Mouse (Mus musculus): ENCODE data around the gene Sfxn3. TPM values are rescaled to one million over a fixed set of nuclear protein-coding genes. Genes with fewer than 3 reads are reported as not detected.

Sfxn3 gene
- polyA plus RNA-seq, 1 experiment = 2.9 TPM

- TF ChIP-seq GATA1 (IDR thresholded peaks at IDR 0.05; ENCODE audit: low read length) = no peak
Measured at GRCm38 (mm10) chr19:45075323-45076035, 28.2 kb downstream of the Sfxn3 start.

DNA sequence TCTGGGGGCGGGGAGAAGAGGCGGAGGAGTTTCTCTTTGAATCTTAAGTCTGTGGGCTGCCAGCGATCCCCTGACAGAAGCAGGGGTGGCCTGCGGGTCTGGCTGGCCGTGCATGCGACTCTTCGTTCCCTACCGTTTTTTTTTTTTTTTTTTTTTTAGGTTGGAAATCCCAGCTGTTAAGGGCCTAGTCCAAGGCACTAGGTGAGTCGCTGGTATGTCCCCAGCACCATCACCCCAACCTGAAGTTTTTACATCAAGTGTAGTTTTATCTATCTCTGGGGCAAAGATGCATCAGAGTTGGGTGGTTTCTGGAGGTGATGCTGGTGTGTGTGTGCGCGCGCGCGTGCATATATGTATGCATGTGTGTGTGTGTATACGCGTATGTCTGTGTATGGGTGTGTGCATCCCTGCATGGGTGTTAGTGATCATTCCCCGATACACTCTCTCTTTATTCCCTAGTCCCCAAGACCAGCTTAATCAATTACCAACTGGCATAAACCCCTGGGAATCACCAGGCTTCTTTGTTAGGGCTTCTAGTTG, 28.8 kb downstream of the Sfxn3 start:
- no peak for TF ChIP-seq GATA1 (IDR thresholded peaks at IDR 0.05; ENCODE audit: low read length)

GRCm38 (mm10) chr19:45076586-45077510, 29.5 kb downstream of the Sfxn3 start:
- TF ChIP-seq GATA1 (IDR thresholded peaks at IDR 0.05; ENCODE audit: low read length) = no peak

DNA sequence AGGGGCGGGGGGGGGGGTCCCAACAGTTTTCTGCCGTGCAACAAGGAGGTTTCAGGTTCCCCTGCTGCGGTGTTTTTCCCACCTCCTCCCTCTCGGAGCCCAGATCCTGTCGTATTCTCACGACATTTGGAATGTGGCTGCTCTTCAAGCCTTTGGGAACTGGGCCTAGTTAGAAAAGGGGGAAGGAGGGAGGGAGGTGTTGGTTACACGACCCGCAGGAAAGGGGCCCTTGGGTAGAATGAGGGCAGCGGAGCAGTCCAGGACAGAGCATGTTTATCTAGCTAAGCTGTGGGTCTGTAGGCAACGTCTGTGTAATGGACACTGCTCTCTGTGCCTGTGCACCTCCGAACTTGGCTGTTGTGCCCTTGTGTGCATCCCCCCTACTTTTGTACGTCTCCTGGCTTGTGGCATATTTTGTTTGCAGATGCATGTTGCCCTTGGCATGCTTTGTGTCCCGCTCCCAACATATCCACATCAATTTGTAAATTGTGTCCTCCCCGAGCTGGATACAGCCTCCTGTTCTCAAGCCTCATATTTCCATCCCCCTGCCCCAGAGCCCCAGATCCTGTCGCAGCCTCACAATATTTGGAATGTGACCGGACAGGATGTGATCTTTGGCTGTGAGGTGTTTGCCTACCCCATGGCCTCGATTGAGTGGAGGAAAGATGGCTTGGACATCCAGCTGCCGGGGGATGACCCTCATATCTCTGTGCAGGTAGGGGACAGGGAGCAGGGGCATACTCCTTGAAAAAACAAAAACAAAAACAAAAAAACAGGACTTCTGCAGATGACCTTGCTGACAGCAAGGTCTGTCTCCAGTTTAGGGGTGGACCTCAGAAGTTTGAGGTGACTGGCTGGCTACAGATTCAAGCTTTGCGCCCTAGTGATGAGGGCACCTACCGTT, 30.7 kb downstream of the Sfxn3 start:
- TF ChIP-seq GATA1 (IDR thresholded peaks at IDR 0.05; ENCODE audit: low read length) = no peak

- no peak for TF ChIP-seq GATA1 (IDR thresholded peaks at IDR 0.05; ENCODE audit: low read length)
Measured at GRCm38 (mm10) chr19:45078971-45079764, 31.9 kb downstream of the Sfxn3 start.

- TF ChIP-seq GATA1 (IDR thresholded peaks at IDR 0.05; ENCODE audit: low read length) = no peak
Measured at GRCm38 (mm10) chr19:45079769-45080515, 32.6 kb downstream of the Sfxn3 start.

GRCm38 (mm10) chr19:45080711-45081110, 33.4 kb downstream of the Sfxn3 start:
- TF ChIP-seq GATA1 (IDR thresholded peaks at IDR 0.05; ENCODE audit: low read length) = no peak

- no peak for TF ChIP-seq GATA1 (IDR thresholded peaks at IDR 0.05; ENCODE audit: low read length)
Measured at GRCm38 (mm10) chr19:45081279-45081678, 34.0 kb downstream of the Sfxn3 start.

- TF ChIP-seq GATA1 (IDR thresholded peaks at IDR 0.05; ENCODE audit: low read length) = no peak
Measured at GRCm38 (mm10) chr19:45081841-45082550, 34.7 kb downstream of the Sfxn3 start.

GRCm38 (mm10) chr19:45097868-45098267, 50.6 kb downstream of the Sfxn3 start:
- TF ChIP-seq GATA1 (IDR thresholded peaks at IDR 0.05; ENCODE audit: low read length) = no peak

DNA sequence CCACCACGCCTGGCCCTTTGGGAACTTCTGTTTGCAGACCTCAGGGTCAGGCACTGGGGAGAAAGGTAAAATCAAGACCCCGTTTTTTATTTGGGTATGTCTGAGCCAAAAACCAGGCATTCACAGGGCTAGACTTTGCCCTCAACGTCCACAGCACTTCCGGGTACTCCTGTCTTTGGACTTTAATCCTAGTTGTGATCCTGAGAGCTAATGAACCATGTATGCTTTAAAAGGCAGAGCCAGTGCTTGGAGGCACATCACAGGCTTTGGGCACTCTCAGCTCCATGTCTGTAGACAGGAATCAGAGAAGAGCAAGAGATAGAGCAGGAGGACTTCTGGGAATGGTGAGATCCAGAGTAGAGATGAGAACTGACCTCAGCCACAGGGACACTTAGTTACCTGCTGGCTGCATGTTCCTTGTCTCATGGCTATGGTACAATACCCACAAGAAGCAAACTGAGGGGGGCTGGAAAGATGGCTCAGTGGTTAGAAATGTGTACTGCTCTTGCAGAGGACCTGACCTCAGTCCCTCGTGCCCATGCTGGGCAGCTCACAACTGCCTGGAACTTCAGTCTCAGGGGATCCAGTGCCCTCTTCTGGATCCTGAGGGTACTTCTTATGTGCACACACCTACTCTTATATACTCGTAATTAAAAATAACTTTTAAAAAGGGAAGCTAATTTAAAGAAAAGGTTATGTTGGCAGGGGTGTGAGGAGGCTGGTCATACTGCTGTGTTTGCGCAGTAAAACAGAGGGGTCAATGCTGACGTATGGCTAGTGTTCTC, 53.4 kb downstream of the Sfxn3 start:
- TF ChIP-seq GATA1 (IDR thresholded peaks at IDR 0.05; ENCODE audit: low read length) = no peak

DNA sequence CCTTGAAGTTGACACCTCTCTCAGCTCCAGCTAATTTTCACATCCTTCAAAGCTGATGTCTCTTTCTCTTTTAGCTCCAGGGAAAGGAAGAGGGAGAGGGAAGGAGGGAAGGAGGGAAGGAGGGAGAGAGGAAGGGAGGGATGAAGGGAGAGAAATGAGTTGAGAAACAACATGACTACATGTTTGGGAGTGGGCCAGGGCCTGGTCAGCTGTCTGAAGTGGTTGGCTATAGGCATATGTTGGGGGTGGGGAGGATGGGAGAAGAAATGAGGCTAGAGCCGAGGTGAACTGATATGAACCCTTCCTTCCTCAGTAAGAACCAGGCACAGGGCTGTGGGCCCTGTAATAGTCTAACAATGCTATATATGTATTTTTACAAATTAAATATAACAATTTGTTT, 58.3 kb downstream of the Sfxn3 start:
- TF ChIP-seq GATA1 (IDR thresholded peaks at IDR 0.05; ENCODE audit: low read length) = no peak

Other genes with a start within 250 kb of the Sfxn3 start
- 57.1 and 78.6 TPM in 2 replicates for gene Slf2, start 116.4 kb upstream of the Sfxn3 start, polyA plus RNA-seq (2012)
- gene Sema4g, start 58.4 kb upstream of the Sfxn3 start, polyA plus RNA-seq (2012) = 0.03 and 0.04 TPM in 2 replicates
- 16.5 and 20.8 TPM in 2 replicates for gene Twnk, start 41.8 kb upstream of the Sfxn3 start, polyA plus RNA-seq (2012)
- 92.8 and 106 TPM in 2 replicates for gene Mrpl43, start 41.1 kb upstream of the Sfxn3 start, polyA plus RNA-seq (2012)
- gene Lzts2, start 33.1 kb upstream of the Sfxn3 start, polyA plus RNA-seq (2012) = 26.6 and 39.2 TPM in 2 replicates
- not detected in 2 replicates for gene Pdzd7, start 1.8 kb upstream of the Sfxn3 start, polyA plus RNA-seq (2012)
- gene Kazald1, start 27.7 kb downstream of the Sfxn3 start, polyA plus RNA-seq (2012) = 0.22 and 0.25 TPM in 2 replicates
- not detected in 2 replicates for gene Tlx1, start 103.2 kb downstream of the Sfxn3 start, polyA plus RNA-seq (2012)
- gene Lbx1, start 188.3 kb downstream of the Sfxn3 start, polyA plus RNA-seq (2012) = not detected in 2 replicates

All from G1E-ER4 (cell line).